Mouse (Mus musculus): ENCODE data around the gene Mamdc2. TPM values are rescaled to one million over a fixed set of nuclear protein-coding genes. Genes with fewer than 3 reads are reported as not detected.

Mamdc2 gene
- polyA plus RNA-seq, 1 experiment: not detected

GRCm38 (mm10) chr19:23354738-23355137 is 93.5 kb downstream of the Mamdc2 start:
- 80% methylated on average over 6 of the region's 6 CpGs for WGBS
- TF ChIP-seq CTCF (IDR thresholded peaks at IDR 0.05; ENCODE audit: insufficient read depth, low read depth, low read length) (no peak), POLR2A (IDR thresholded peaks at IDR 0.05; ENCODE audit: insufficient read depth, low read depth, low read length) (no peak)

GRCm38 (mm10) chr19:23353881-23354401 is 94.3 kb downstream of the Mamdc2 start:
- Histone ChIP-seq H3K4me3 (ENCODE audit: insufficient read depth, low read depth, low read length) (no peak overlapping the region), H3K27ac (ENCODE audit: insufficient read depth, low read depth, low read length) (no peak overlapping the region), H3K4me1 (ENCODE audit: control insufficient read depth, insufficient read depth, low read length) (no peaks in the 10 kb centered on the region)
- 80% methylated on average over 9 of the region's 9 CpGs for WGBS
- TF ChIP-seq CTCF (IDR thresholded peaks at IDR 0.05; ENCODE audit: insufficient read depth, low read depth, low read length) (no peak), POLR2A (IDR thresholded peaks at IDR 0.05; ENCODE audit: insufficient read depth, low read depth, low read length) (no peak)

More at GRCm38 (mm10) chr19:23354738-23355137, 93.5 kb downstream of the Mamdc2 start:
- H3K4me1 ChIP-seq (ENCODE audit: control insufficient read depth, insufficient read depth, low read length): no peaks in the 10 kb centered on the region
- H3K27ac ChIP-seq (ENCODE audit: insufficient read depth, low read depth, low read length): no peak overlapping the region
- no peak overlapping the region for H3K4me3 ChIP-seq (ENCODE audit: insufficient read depth, low read depth, low read length)

- Histone ChIP-seq H3K4me3 (ENCODE audit: insufficient read depth, low read depth, low read length) (no peak overlapping the region), H3K27ac (ENCODE audit: insufficient read depth, low read depth, low read length) (no peak overlapping the region), H3K4me1 (ENCODE audit: control insufficient read depth, insufficient read depth, low read length) (no peaks in the 10 kb centered on the region)
- WGBS: 74% methylated on average over 8 of the region's 8 CpGs
- no peak for TF ChIP-seq POLR2A (IDR thresholded peaks at IDR 0.05; ENCODE audit: insufficient read depth, low read depth, low read length)
- no peak for TF ChIP-seq CTCF (IDR thresholded peaks at IDR 0.05; ENCODE audit: insufficient read depth, low read depth, low read length)
These were observed 95.1 kb downstream of the Mamdc2 start for GRCm38 (mm10) chr19:23353161-23353560.

DNA sequence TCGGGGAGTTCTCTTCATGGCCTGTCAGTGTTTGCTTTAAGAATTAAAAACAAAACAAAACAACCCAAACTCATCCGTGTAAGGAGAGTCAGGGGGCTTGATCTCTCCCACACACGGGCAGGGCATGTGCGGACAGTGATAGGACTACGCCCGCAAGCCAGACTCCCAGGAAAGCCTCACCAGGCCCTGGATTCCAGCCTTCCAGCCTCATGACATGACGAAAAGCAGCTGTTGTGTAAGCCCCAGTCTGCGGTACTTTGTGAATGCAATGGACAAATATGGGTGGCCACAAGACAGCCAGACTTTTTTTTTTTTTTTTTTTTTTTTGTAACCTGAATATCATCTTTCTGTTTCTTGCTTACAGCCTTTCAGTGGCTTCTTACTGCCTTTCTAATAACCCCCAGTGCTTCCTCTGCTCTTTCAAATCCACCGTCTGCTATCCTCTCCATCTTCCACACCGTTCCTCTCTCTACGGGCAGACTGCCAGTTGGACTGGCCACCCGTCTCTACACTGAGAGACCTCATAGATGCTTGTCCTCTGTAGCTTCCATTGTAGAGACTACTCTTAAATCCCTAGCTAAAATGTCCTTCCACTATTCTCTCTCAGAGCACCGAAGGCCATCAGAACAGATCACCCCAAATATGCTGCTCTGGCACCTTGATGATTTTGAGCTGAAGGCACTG is 96.3 kb downstream of the Mamdc2 start:
- TF ChIP-seq POLR2A (IDR thresholded peaks at IDR 0.05; ENCODE audit: insufficient read depth, low read depth, low read length) (no peak), CTCF (IDR thresholded peaks at IDR 0.05; ENCODE audit: insufficient read depth, low read depth, low read length) (no peak)
- Histone ChIP-seq H3K4me3 (ENCODE audit: insufficient read depth, low read depth, low read length) (no peak overlapping the region), H3K27ac (ENCODE audit: insufficient read depth, low read depth, low read length) (no peak overlapping the region), H3K4me1 (ENCODE audit: control insufficient read depth, insufficient read depth, low read length) (no peaks in the 10 kb centered on the region)
- 94% methylated on average over 13 of the region's 13 CpGs for WGBS

- no peak for TF ChIP-seq POLR2A (IDR thresholded peaks at IDR 0.05; ENCODE audit: insufficient read depth, low read depth, low read length)
- no peak for TF ChIP-seq CTCF (IDR thresholded peaks at IDR 0.05; ENCODE audit: insufficient read depth, low read depth, low read length)
- no peaks in the 10 kb centered on the region for H3K4me1 ChIP-seq (ENCODE audit: control insufficient read depth, insufficient read depth, low read length)
- 81% methylated on average over 2 of the region's 2 CpGs for WGBS
- no peak overlapping the region for H3K27ac ChIP-seq (ENCODE audit: insufficient read depth, low read depth, low read length)
- no peak overlapping the region for H3K4me3 ChIP-seq (ENCODE audit: insufficient read depth, low read depth, low read length)
These were observed 98.3 kb downstream of the Mamdc2 start for GRCm38 (mm10) chr19:23349930-23350329.

- 90% methylated on average over 3 of the region's 3 CpGs for WGBS
- TF ChIP-seq CTCF (IDR thresholded peaks at IDR 0.05; ENCODE audit: insufficient read depth, low read depth, low read length) (no peak), POLR2A (IDR thresholded peaks at IDR 0.05; ENCODE audit: insufficient read depth, low read depth, low read length) (no peak)
These were observed 105.5 kb downstream of the Mamdc2 start for GRCm38 (mm10) chr19:23342782-23343181.

GRCm38 (mm10) chr19:23332883-23333282 is 115.4 kb downstream of the Mamdc2 start:
- 93% methylated on average over 1 of the region's 1 CpGs for WGBS
- no peaks in the 10 kb centered on the region for H3K4me1 ChIP-seq (ENCODE audit: control insufficient read depth, insufficient read depth, low read length)
- H3K4me3 ChIP-seq (ENCODE audit: insufficient read depth, low read depth, low read length): no peak overlapping the region
- no peak overlapping the region for H3K27ac ChIP-seq (ENCODE audit: insufficient read depth, low read depth, low read length)
- TF ChIP-seq POLR2A (IDR thresholded peaks at IDR 0.05; ENCODE audit: insufficient read depth, low read depth, low read length): no peak
- no peak for TF ChIP-seq CTCF (IDR thresholded peaks at IDR 0.05; ENCODE audit: insufficient read depth, low read depth, low read length)

More at GRCm38 (mm10) chr19:23342782-23343181, 105.5 kb downstream of the Mamdc2 start:
- Histone ChIP-seq H3K27ac (ENCODE audit: insufficient read depth, low read depth, low read length) (no peak overlapping the region), H3K4me3 (ENCODE audit: insufficient read depth, low read depth, low read length) (no peak overlapping the region), H3K4me1 (ENCODE audit: control insufficient read depth, insufficient read depth, low read length) (no peaks in the 10 kb centered on the region)

DNA sequence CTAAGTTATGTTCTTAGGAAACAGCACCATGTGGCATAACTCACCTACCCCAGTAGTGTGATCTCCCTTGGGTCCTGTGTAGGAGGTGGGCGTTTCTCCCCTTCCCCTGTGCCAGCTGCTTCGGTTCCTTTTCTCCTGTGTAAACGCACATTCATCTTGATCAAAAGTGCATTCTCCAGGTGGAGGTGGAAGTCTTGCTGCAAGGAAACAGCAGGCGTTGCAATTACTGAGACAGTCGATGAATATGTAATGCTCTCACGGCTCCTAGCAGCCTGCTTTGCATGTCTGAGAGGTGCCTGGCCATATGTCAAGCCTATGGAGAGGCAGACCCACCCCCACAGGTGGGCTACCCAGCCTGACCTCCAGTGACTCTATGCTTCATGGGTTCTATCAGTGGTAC is 117.4 kb downstream of the Mamdc2 start:
- Histone ChIP-seq H3K4me1 (ENCODE audit: control insufficient read depth, insufficient read depth, low read length) (no peaks in the 10 kb centered on the region), H3K27ac (ENCODE audit: insufficient read depth, low read depth, low read length) (no peak overlapping the region), H3K4me3 (ENCODE audit: insufficient read depth, low read depth, low read length) (no peak overlapping the region)
- TF ChIP-seq CTCF (IDR thresholded peaks at IDR 0.05; ENCODE audit: insufficient read depth, low read depth, low read length) (no peak), POLR2A (IDR thresholded peaks at IDR 0.05; ENCODE audit: insufficient read depth, low read depth, low read length) (no peak)
- 63% methylated on average over 6 of the region's 6 CpGs for WGBS

GRCm38 (mm10) chr19:23329346-23329745 is 118.9 kb downstream of the Mamdc2 start:
- no peak overlapping the region for H3K4me3 ChIP-seq (ENCODE audit: insufficient read depth, low read depth, low read length)
- no peak overlapping the region for H3K27ac ChIP-seq (ENCODE audit: insufficient read depth, low read depth, low read length)
- 97% methylated on average over 2 of the region's 2 CpGs for WGBS
- no peaks in the 10 kb centered on the region for H3K4me1 ChIP-seq (ENCODE audit: control insufficient read depth, insufficient read depth, low read length)
- TF ChIP-seq POLR2A (IDR thresholded peaks at IDR 0.05; ENCODE audit: insufficient read depth, low read depth, low read length): no peak
- TF ChIP-seq CTCF (IDR thresholded peaks at IDR 0.05; ENCODE audit: insufficient read depth, low read depth, low read length): no peak

Data from olfactory bulb, adult 2 months (tissue).